Comparison of ENCODE assay signal across 10 mouse cellular contexts in genomic region chr11:32453353-32453915, GRCm38 (mm10). TPM values are rescaled to one million over a fixed set of nuclear protein-coding genes. Genes with fewer than 3 reads are reported as not detected.
A peak's percentile ranks its signal among the peaks of the same experiment; 100 is the strongest.
DNase-seq lines count a peak whose midpoint lies in the region; ATAC-seq and TF ChIP-seq lines count a peak whose summit lies in the region.
"Had no signal": no experiment of that assay in that cellular context is flagged by ENCODE, and none has a peak within 500 bp of the region (broad histone marks: within the 10 kb centered on the region; RNA-seq: fewer than 3 reads in every experiment).

No protein-coding gene starts in this region.

- 64% methylated on average over 8 of the region's 8 CpGs for WGBS in intestine, embryonic 15.5 days
- 62% methylated on average over 8 of the region's 8 CpGs for WGBS in intestine, embryonic 16.5 days
- whole genome bisulfite sequencing in limb, embryonic 14.5 days: 38% methylated on average over 8 of the region's 8 CpGs

- H3K4me3 ChIP-seq in intestine, embryonic 15.5 days (replicated peaks): no peak overlapping the region
- no peak overlapping the region for H3K4me3 ChIP-seq in intestine, embryonic 16.5 days (ENCODE audit: low read length)
- H3K4me3 ChIP-seq in limb, embryonic 14.5 days (replicated peaks; ENCODE audit: low read length): no peak overlapping the region

- H3K27ac ChIP-seq in intestine, embryonic 15.5 days: 0 out of 2 replicates have a peak overlapping the region, but pooled peaks have one; percentile 11
- H3K27ac ChIP-seq in intestine, embryonic 16.5 days (ENCODE audit: low read length): no peak overlapping the region
- H3K27ac ChIP-seq in limb, embryonic 14.5 days (replicated peaks; ENCODE audit: low read depth, low read length): peak overlapping the region; percentile 81

- peak; percentile 76 for DNase-seq in brain, adult 2 months (ENCODE audit: low read depth, low spot score)
- peak; percentile 45 to 47 for DNase-seq in cerebellum, postnatal 25 days
- no peak for DNase-seq in limb, embryonic 14.5 days (ENCODE audit: low spot score)
- no peak for DNase-seq in retina, embryonic 14.5 days (ENCODE audit: low spot score)
- DNase-seq in adrenal gland, postnatal 14 days: no peak
- DNase-seq: kidney, adult 11 months had no signal

- H3K27me3 ChIP-seq in intestine, embryonic 15.5 days (replicated peaks): no peaks in the 10 kb centered on the region
- H3K27me3 ChIP-seq in intestine, embryonic 16.5 days (replicated peaks; ENCODE audit: control insufficient read depth, insufficient read depth, low read length): no peaks in the 10 kb centered on the region
- no peaks in the 10 kb centered on the region for H3K27me3 ChIP-seq in limb, embryonic 14.5 days (ENCODE audit: control insufficient read depth, insufficient read depth, low read length)
- H3K27me3 ChIP-seq: Patski had no signal

- no peak for ATAC-seq in intestine, embryonic 15.5 days
- no peak for ATAC-seq in intestine, embryonic 16.5 days
- no peak for ATAC-seq in limb, embryonic 14.5 days (ENCODE audit: low FRiP score, low read depth)
- ATAC-seq: Patski had no signal

- H3K4me2 ChIP-seq in intestine, embryonic 15.5 days (replicated peaks): no peak overlapping the region
- no peak overlapping the region for H3K4me2 ChIP-seq in intestine, embryonic 16.5 days (ENCODE audit: low read depth, low read length)
- H3K4me2 ChIP-seq in limb, embryonic 14.5 days (replicated peaks; ENCODE audit: low read depth, low read length, severe bottlenecking): no peak overlapping the region

- no peak overlapping the region for H3K9ac ChIP-seq in intestine, embryonic 15.5 days
- no peak overlapping the region for H3K9ac ChIP-seq in intestine, embryonic 16.5 days (ENCODE audit: low read depth, low read length)
- no peak overlapping the region for H3K9ac ChIP-seq in limb, embryonic 14.5 days (ENCODE audit: low read depth, low read length, severe bottlenecking)

- no peaks in the 10 kb centered on the region for H3K36me3 ChIP-seq in intestine, embryonic 15.5 days
- no peaks in the 10 kb centered on the region for H3K36me3 ChIP-seq in intestine, embryonic 16.5 days (ENCODE audit: control insufficient read depth, insufficient read depth, low read length)
- no peaks in the 10 kb centered on the region for H3K36me3 ChIP-seq in limb, embryonic 14.5 days (ENCODE audit: control insufficient read depth, insufficient read depth, low read length)

- no peak for TF ChIP-seq POLR2A in limb, embryonic 14.5 days (IDR thresholded peaks at IDR 0.05; ENCODE audit: borderline replicate concordance, extremely low read depth, insufficient read depth, insufficient read length)

- H3K9me3 ChIP-seq in intestine, embryonic 15.5 days: no peaks in the 10 kb centered on the region
- H3K9me3 ChIP-seq in intestine, embryonic 16.5 days (ENCODE audit: control insufficient read depth, low read length): no peaks in the 10 kb centered on the region
- H3K9me3 ChIP-seq in limb, embryonic 14.5 days (ENCODE audit: control insufficient read depth, low read length): no peaks in the 10 kb centered on the region
- H3K9me3 ChIP-seq: megakaryocyte, embryonic 14.5 days had no signal

- peaks cover 5% of the 10 kb centered on the region; the same call in 1 of the 2 replicates for H3K4me1 ChIP-seq in intestine, embryonic 15.5 days (replicated peaks)
- H3K4me1 ChIP-seq in intestine, embryonic 16.5 days (ENCODE audit: control insufficient read depth, insufficient read depth, low read length): peaks cover 3% of the 10 kb centered on the region; the same call in 1 of the 2 replicates
- peaks cover 22% of the 10 kb centered on the region for H3K4me1 ChIP-seq in limb, embryonic 14.5 days (ENCODE audit: control insufficient read depth, insufficient read depth, low read length)

RNA-seq across cellular contexts. Expression of gene Ubtd2, which starts 1.7 kb away (rescaled TPM):
- 29.4 and 34.0 TPM in 2 replicates for polyA plus RNA-seq in intestine, embryonic 15.5 days (2015; fragmentation: Nextera tagmentation; extraction: Ambion mirVana)
- polyA plus RNA-seq in intestine, embryonic 16.5 days (2015; fragmentation: Nextera tagmentation; extraction: Ambion mirVana): 21.8 and 22.6 TPM in 2 replicates
- polyA plus RNA-seq in limb, embryonic 14.5 days (2012; rRNA removed): 74.2 and 78.1 TPM in 2 replicates
- polyA plus RNA-seq in limb, embryonic 14.5 days (2014; fragmentation: Nextera tagmentation; extraction: Ambion mirVana): 107 and 118 TPM in 2 replicates
- total RNA-seq in adrenal gland, postnatal 14 days (2021): 17.3 and 17.4 TPM in 2 replicates

Comparison
In these comparisons a context has a peak if more than half of its experiments do, and no peak if none do; other contexts are left out.
1. DNase-seq: peak in brain, adult 2 months (single experiment) and cerebellum, postnatal 25 days (2 of 2); none in limb, embryonic 14.5 days (single experiment), retina, embryonic 14.5 days (single experiment) and adrenal gland, postnatal 14 days (single experiment).